Mouse (Mus musculus) liver, embryonic 11.5 days (tissue): ENCODE measurements at regions not wholly inside any gene's neighbourhood (a gene's known extent, or its start where the extent isn't known, plus 50 kb on each side); places are given as distances from the start of the nearest gene placed in this dataset.

Source experiments
- ATAC-seq: fragments of 200-750 bp; cut with Nextera tagmentation; replicated peaks from 2 replicates; pipeline ENCODE4 v1.8.0; 2017; ENCODE audit warnings: moderate number of reproducible peaks, mild to moderate bottlenecking, moderate TSS enrichment, moderate library complexity; ENCODE audit not compliant: low FRiP score
- DNase-seq: peaks from one replicate; pipeline ENCODE4 v3.0.0-alpha.2; 2017; ENCODE audit warnings: low spot score
- H3K27ac ChIP-seq: fragments of 300-500 bp; sonication (generic); 2 replicates; pipeline ENCODE4 v1.5.1; 2014; ENCODE audit warnings: mild to moderate bottlenecking, low read depth, low read length, control low read depth
- H3K27me3 ChIP-seq: fragments of 300-500 bp; sonication (generic); replicated peaks from 2 replicates; pipeline ENCODE4 v1.6.1; 2014; ENCODE audit warnings: low read length, mixed read lengths; ENCODE audit not compliant: control insufficient read depth, insufficient read depth
- H3K36me3 ChIP-seq: fragments of 300-500 bp; sonication (generic); 2 replicates; pipeline ENCODE4 v1.6.1; 2014; ENCODE audit warnings: mild to moderate bottlenecking, low read length, moderate library complexity, mixed read lengths; ENCODE audit not compliant: control insufficient read depth, insufficient read depth
- H3K4me1 ChIP-seq: fragments of 300-500 bp; sonication (generic); replicated peaks from 2 replicates; pipeline ENCODE4 v1.6.1; 2014; ENCODE audit warnings: low read length, mixed read lengths; ENCODE audit not compliant: control insufficient read depth, insufficient read depth
- H3K4me2 ChIP-seq: fragments of 300-500 bp; sonication (generic); 2 replicates; pipeline ENCODE4 v1.6.1; 2014; ENCODE audit warnings: mild to moderate bottlenecking, control low read depth, moderate library complexity
- H3K4me3 ChIP-seq: fragments of 300-500 bp; sonication (generic); 2 replicates; pipeline ENCODE4 v1.5.1; 2014; ENCODE audit warnings: low read depth, low read length, control low read depth
- H3K9ac ChIP-seq: fragments of 300-500 bp; sonication (generic); 2 replicates; pipeline ENCODE4 v1.6.1; 2014; ENCODE audit warnings: low read depth, low read length, control low read depth
- H3K9me3 ChIP-seq: fragments of 300-500 bp; sonication (generic); 2 replicates; pipeline ENCODE4 v1.6.1; 2016; ENCODE audit warnings: low read length, inconsistent platforms, mixed read lengths; ENCODE audit not compliant: control insufficient read depth
- WGBS: fragments of 180-500 bp; shearing (Covaris S2); extraction: QIAGEN DNeasy Blood & Tissue Kit; methylation state at CpG from one replicate; pipeline ENCODE4 v1.1.7; 2014; 5-methylcytosine and 5-hydroxymethylcytosine counted together

- no peak overlapping the region for H3K4me3 ChIP-seq
- H3K4me2 ChIP-seq = no peak overlapping the region
- DNase-seq (no peak), ATAC-seq (no peak)
- H3K27ac ChIP-seq = no peak overlapping the region
- H3K27me3 ChIP-seq = no peaks in the 10 kb centered on the region
- H3K9me3 ChIP-seq = no peaks in the 10 kb centered on the region
- WGBS = 61% methylated on average over 6 of the region's 6 CpGs
- no peaks in the 10 kb centered on the region for H3K36me3 ChIP-seq
- no peak overlapping the region for H3K9ac ChIP-seq
- no peaks in the 10 kb centered on the region; the same call in 1 of the 2 replicates for H3K4me1 ChIP-seq
Observed at GRCm38 (mm10) chr12:9128581-9129275, 98.9 kb downstream of the Ttc32 start.

GRCm38 (mm10) chr12:9132621-9133020, 102.8 kb downstream of the Ttc32 start:
- DNase-seq (no peak), ATAC-seq (no peak)
- Histone ChIP-seq H3K27me3 (no peaks in the 10 kb centered on the region), H3K4me3 (no peak overlapping the region), H3K9me3 (no peaks in the 10 kb centered on the region), H3K9ac (no peak overlapping the region), H3K36me3 (no peaks in the 10 kb centered on the region), H3K4me2 (no peak overlapping the region), H3K4me1 (no peaks in the 10 kb centered on the region), H3K27ac (no peak overlapping the region)

DNA sequence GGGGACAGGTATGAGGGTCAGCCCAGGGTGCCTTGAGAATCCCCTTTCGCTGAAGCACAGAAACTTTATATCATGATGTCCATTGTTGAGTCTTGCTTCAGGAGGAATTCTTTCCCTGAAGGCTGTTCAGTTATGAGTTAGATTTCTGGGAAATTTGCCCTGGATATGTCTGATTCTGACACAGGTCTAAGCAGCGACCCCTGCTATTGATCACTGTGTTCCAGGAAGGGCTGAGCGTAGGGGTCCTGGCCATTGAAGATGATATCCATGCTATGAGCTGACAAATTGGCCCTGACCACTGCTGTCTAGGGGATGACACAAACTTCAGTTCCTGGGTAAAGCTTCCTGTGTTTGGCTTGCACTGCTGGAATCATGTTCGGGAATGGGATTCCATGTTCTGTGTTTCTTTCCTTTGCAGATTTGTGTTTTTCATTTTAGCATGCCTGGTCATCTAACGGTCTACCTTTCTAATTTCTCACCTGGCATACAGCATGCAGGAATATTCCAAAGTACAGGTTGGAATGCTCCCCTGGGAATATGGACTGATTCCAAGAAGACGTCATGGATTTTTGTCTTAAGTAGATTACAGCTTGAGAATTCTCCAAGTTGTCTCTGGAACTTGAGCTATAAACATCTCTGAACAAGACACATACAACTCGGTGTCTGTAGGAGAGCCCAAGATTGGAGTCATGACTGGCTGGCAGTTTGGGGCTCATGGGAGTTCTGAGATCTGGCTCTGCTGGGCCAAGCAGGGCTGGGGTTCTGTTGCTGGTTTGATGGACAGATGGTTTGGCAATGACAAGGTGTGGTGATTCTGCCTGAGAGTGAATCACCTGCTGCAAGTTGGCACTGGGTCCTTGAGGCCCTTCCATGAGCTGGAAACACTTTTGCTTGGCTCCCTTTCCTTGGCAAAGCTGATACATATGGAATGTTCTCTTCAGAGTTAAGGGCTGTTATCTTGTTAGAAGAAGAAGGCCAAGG, 104.4 kb downstream of the Ttc32 start:
- DNase-seq (no peak), ATAC-seq (no peak)
- WGBS = 86% methylated on average over 7 of the region's 7 CpGs

GRCm38 (mm10) chr12:9151001-9151400, 121.2 kb downstream of the Ttc32 start:
- Histone ChIP-seq H3K36me3 (no peaks in the 10 kb centered on the region), H3K27me3 (no peaks in the 10 kb centered on the region), H3K9me3 (no peaks in the 10 kb centered on the region), H3K4me1 (no peaks in the 10 kb centered on the region), H3K4me2 (no peak overlapping the region), H3K4me3 (no peak overlapping the region), H3K27ac (no peak overlapping the region), H3K9ac (no peak overlapping the region)
- DNase-seq (no peak), ATAC-seq (no peak)

More for the DNA sequence above, 104.4 kb downstream of the Ttc32 start:
- Histone ChIP-seq H3K27ac (no peak overlapping the region), H3K27me3 (no peaks in the 10 kb centered on the region), H3K36me3 (no peaks in the 10 kb centered on the region), H3K4me2 (no peak overlapping the region), H3K9me3 (no peaks in the 10 kb centered on the region), H3K9ac (no peak overlapping the region), H3K4me1 (no peaks in the 10 kb centered on the region), H3K4me3 (no peak overlapping the region)

GRCm38 (mm10) chr12:9151426-9151825, 121.6 kb downstream of the Ttc32 start:
- no peak overlapping the region for H3K9ac ChIP-seq
- H3K4me1 ChIP-seq = no peaks in the 10 kb centered on the region
- H3K36me3 ChIP-seq = no peaks in the 10 kb centered on the region
- DNase-seq = no peak
- no peak for ATAC-seq
- H3K27ac ChIP-seq = no peak overlapping the region
- WGBS = 83% methylated on average over 1 of the region's 1 CpGs
- no peaks in the 10 kb centered on the region for H3K9me3 ChIP-seq
- no peak overlapping the region for H3K4me2 ChIP-seq
- H3K4me3 ChIP-seq = no peak overlapping the region
- no peaks in the 10 kb centered on the region for H3K27me3 ChIP-seq

GRCm38 (mm10) chr12:9154491-9154890, 124.7 kb downstream of the Ttc32 start:
- Histone ChIP-seq H3K27ac (no peak overlapping the region), H3K4me2 (no peak overlapping the region), H3K36me3 (no peaks in the 10 kb centered on the region), H3K4me1 (no peaks in the 10 kb centered on the region), H3K4me3 (no peak overlapping the region), H3K9me3 (no peaks in the 10 kb centered on the region), H3K27me3 (no peaks in the 10 kb centered on the region), H3K9ac (no peak overlapping the region)
- DNase-seq (no peak), ATAC-seq (no peak)
- 83% methylated on average over 2 of the region's 2 CpGs for WGBS

DNA sequence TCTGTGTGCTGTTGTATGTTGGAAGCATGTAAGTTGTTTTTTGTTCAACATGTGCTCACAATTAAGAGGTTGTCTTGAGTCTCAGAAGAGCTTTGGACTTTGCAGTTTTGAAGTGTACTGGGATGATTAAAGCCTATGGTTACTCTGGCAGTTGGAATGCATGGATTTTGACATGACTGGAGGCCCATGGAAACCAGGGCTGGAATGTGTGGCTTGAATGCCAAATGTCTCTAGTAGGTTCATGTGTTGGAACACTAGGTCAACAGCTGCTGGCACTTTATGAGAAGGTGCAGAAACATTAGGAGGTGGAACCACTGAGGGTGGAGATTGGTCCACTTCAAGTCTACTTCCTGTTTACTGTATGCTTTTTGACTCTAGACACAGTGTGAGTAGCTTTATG, 127.0 kb downstream of the Ttc32 start:
- Histone ChIP-seq H3K9me3 (no peaks in the 10 kb centered on the region), H3K27ac (no peak overlapping the region), H3K36me3 (no peaks in the 10 kb centered on the region), H3K9ac (no peak overlapping the region), H3K4me3 (no peak overlapping the region), H3K4me2 (no peak overlapping the region), H3K4me1 (no peaks in the 10 kb centered on the region), H3K27me3 (no peaks in the 10 kb centered on the region)
- no peak for ATAC-seq
- DNase-seq = no peak

DNA sequence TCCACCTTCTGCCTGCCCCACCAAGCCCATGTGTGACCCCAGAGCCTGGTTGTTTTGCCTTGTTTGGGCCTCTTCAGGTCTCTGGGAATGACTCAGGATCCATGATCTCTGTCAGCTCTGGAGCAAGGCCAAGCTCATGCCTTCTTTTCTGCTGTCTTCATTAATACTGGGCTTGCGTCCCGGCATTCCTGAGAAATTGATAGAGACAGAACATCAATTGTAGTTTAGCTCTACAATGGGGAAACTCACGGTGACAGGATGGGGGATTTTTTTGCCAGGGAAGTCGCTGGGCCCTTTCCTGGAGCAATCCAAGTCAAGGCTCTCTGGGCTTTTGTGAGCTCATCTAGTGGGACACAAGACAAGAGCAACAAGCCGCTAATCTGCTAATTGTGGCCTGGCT, 129.0 kb downstream of the Ttc32 start:
- Histone ChIP-seq H3K9me3 (no peaks in the 10 kb centered on the region), H3K4me1 (no peaks in the 10 kb centered on the region), H3K9ac (no peak overlapping the region), H3K27ac (no peak overlapping the region), H3K4me3 (no peak overlapping the region), H3K4me2 (no peak overlapping the region), H3K27me3 (no peaks in the 10 kb centered on the region), H3K36me3 (no peaks in the 10 kb centered on the region)
- DNase-seq (no peak), ATAC-seq (no peak)
- 74% methylated on average over 5 of the region's 5 CpGs for WGBS
